Mouse (Mus musculus) cortical plate, adult 2 months (tissue): ENCODE data around the gene Evi5. TPM values are rescaled to one million over a fixed set of nuclear protein-coding genes. Genes with fewer than 3 reads are reported as not detected.

Experiments
- H3K27ac ChIP-seq: fragments of 200-500 bp; 2 replicates; pipeline ENCODE4 v1.5.1; 2012; ENCODE audit warnings: low read length, control low read depth, inconsistent platforms; ENCODE audit not compliant: insufficient read depth
- H3K4me1 ChIP-seq: fragments of 200-500 bp; 2 replicates; pipeline ENCODE4 v1.6.1; 2011; ENCODE audit warnings: low read length; ENCODE audit not compliant: control insufficient read depth, insufficient read depth
- H3K4me3 ChIP-seq: fragments of 200-500 bp; 2 replicates; pipeline ENCODE4 v1.5.1; 2011; ENCODE audit warnings: mild to moderate bottlenecking, low read length, control low read depth; ENCODE audit not compliant: insufficient read depth
- CTCF ChIP-seq: fragments of 200-500 bp; IDR thresholded peaks from 2 replicates; pipeline ENCODE4 v1.5.1; 2011; ENCODE audit warnings: mild to moderate bottlenecking, control low read depth, low read length; ENCODE audit not compliant: insufficient read depth; ENCODE audit errors: extremely low read depth
- POLR2A ChIP-seq: fragments of 200-500 bp; IDR thresholded peaks from 2 replicates; pipeline ENCODE4 v1.6.1; 2011; ENCODE audit warnings: mild to moderate bottlenecking, low read length, control low read depth; ENCODE audit not compliant: insufficient read depth; ENCODE audit errors: extremely low read depth
- polyA plus RNA-seq: library from polyadenylated mRNA; depleted of rRNA; stranded (reverse); fragments of >200 nt; gene quantifications from 2 replicates; pipeline ENCODE4 v1.2.3, GENCODE M21; 2012

The Evi5 gene
- polyA plus RNA-seq, 1 experiment, result 56.9 TPM

DNA sequence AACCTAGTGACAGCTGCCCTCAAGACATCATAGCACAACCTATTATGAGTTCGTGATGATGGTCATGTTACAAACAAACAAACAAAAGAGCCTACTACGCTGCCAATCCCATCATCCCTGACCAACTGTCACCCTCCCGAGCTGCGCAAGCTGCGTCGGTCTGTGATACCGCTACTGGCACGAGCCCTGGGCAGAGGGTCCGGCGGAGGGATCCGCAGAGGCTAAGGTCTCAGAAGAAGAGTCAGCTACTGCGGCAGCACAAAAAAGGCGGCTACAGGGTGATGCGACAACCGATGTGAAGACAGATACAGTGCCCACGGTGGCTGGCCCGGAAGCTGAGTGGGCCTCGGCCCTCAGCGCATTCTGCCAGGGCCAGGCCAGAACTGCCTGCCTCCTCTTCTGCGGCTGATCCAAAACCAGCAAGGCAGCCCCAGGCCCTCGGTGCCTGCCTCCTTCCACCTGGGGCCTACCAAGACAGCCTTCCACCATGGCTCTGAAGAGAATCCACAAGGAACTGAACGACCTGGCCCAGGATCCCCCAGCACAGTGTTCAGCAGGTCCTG, 44.8 kb downstream of the Evi5 start, which contains the start of gene Ube2d2b:
Ube2d2b (plus strand) TSS at position 102 of the 563 bp plus-strand sequence.
- TF ChIP-seq CTCF, result no peak
- no peak for TF ChIP-seq POLR2A
- no peak within 1 kb of the TSS for H3K4me3 ChIP-seq
- no peaks in the 10 kb centered on the region for H3K4me1 ChIP-seq
- H3K27ac ChIP-seq, result no peak within 1 kb of the TSS

DNA sequence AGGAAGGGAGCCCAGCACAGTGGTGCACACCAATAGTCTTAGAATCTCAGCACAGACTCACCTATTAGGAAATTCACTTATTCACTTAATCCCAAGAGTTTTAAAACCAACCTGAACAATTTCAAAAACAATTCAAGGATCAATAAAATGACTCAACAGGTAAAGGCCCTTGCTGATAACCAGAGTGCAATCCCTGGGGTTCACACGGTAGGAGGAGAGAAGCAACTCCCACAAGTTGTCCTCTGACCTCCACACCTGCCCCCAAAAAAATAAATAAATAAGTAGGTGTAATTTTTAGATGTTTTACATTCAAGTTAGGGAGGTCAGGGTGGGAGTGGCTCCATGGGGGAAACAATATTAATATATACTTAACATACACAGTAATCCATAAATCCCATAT, 52.4 kb downstream of the Evi5 start:
- TF ChIP-seq CTCF, result no peak
- no peak for TF ChIP-seq POLR2A
- Histone ChIP-seq H3K27ac (no peak overlapping the region), H3K4me1 (no peaks in the 10 kb centered on the region), H3K4me3 (no peak overlapping the region)

DNA sequence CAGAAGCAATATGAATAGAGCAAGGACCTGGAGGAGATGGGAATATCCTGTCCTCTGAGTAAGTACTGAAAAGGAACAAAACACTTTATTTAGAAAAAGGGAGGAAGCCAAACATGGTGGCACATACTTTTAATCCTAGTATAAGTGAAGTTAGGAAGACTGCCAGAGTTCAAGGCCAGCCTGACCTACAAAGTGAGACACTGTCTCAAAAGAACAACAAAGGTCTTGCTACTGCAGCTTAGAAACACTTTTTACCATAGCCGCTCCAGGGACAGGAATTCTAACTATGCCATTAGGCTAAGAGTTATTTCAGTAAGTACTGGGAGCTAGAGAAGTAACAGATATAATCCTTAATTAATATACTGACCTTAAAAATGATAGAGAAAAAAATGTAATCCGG, 60.3 kb downstream of the Evi5 start:
- Histone ChIP-seq H3K27ac (no peak overlapping the region), H3K4me3 (no peak overlapping the region), H3K4me1 (no peaks in the 10 kb centered on the region)
- no peak for TF ChIP-seq POLR2A
- no peak for TF ChIP-seq CTCF

DNA sequence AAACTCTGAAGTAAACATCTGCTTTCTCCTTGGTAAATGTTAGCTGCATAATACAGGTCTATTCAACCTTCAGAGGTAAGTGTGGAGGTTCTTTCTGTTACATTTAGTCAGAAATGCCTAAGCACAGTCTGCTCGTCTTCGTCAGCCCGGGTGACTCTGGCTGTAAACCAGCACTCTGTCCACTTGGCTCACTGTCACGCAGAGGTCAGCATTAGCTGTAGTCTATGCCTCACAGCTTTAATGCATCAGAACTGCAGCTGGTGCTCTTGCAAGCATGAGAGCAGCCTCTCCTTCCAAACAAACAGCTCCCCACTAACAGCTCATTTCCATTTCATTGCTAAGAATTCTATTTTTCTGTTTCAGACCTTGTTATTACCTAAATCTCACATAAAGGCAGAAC, 67.4 kb downstream of the Evi5 start:
- TF ChIP-seq POLR2A, result no peak
- no peak for TF ChIP-seq CTCF
- H3K27ac ChIP-seq, result no peak overlapping the region

DNA sequence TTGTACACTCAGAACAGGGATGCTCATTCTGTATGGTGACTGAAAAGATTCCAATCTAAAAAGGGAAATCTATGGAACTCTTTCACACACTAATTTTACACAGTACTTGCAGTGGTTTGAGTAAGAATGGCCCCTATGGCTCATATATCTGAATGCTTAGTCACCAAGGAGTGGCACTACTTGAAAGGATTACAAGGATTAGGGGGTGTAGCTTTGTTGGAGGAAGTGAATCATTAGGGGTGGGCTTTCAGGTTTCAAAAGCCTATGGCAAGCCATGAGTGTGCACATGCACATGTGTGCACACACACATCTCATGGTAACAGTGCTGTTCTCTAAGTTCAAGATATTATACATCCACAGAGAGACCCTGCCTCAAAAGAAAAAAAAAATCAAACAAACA, 72.3 kb downstream of the Evi5 start:
- TF ChIP-seq CTCF (no peak), POLR2A (no peak)
- no peak overlapping the region for H3K27ac ChIP-seq
- no peak overlapping the region for H3K4me3 ChIP-seq
- peaks cover 2% of the 10 kb centered on the region; the same call in 1 of the 2 replicates for H3K4me1 ChIP-seq

More for the DNA sequence above, 67.4 kb downstream of the Evi5 start:
- no peaks in the 10 kb centered on the region for H3K4me1 ChIP-seq
- no peak overlapping the region for H3K4me3 ChIP-seq

DNA sequence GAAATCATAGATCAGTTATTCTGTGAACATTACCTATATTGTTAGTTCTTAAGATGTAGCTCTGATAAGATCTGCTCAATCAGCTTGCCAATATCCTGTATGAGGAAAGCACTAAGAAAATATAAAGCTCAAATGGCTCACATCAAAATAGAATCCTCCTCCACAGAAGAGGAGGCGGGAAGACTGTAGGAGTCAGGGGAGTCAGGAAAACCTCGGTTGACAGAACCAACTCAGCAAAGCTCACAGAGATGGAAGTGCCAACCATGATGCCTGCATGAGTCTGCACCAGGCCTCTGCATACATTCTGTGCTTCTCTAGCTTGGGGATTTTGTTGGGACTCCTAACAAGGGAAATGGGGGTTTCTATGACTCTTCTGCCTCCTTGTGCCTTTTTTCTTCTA, 73.7 kb downstream of the Evi5 start:
- Histone ChIP-seq H3K4me3 (no peak overlapping the region), H3K4me1 (peaks cover 2% of the 10 kb centered on the region; the same call in 1 of the 2 replicates), H3K27ac (peak overlapping the region; percentile 53; the same call in 1 of the 2 replicates)
- no peak for TF ChIP-seq POLR2A
- no peak for TF ChIP-seq CTCF

DNA sequence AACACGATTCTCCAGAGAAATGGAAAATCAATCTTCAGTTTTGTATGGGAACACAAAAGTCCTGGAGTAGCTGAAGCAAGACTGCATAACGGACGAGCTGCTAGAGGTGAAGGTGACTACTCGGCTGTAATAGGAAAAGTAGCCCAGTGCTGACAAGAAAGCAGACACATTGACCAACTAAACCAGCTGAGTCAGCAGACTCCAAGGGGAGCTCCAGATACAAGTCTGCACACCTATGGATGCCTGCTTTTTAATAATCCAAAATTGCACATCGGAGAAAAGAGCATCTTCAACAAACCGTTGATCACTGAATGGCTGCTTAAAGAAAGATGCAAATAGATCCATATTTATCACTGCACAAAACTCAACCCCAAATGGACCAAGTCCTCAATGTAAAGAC, 76.6 kb downstream of the Evi5 start:
- Histone ChIP-seq H3K4me1 (peaks cover 2% of the 10 kb centered on the region; the same call in 1 of the 2 replicates), H3K4me3 (no peak overlapping the region), H3K27ac (no peak overlapping the region)
- TF ChIP-seq POLR2A (no peak), CTCF (no peak)

DNA sequence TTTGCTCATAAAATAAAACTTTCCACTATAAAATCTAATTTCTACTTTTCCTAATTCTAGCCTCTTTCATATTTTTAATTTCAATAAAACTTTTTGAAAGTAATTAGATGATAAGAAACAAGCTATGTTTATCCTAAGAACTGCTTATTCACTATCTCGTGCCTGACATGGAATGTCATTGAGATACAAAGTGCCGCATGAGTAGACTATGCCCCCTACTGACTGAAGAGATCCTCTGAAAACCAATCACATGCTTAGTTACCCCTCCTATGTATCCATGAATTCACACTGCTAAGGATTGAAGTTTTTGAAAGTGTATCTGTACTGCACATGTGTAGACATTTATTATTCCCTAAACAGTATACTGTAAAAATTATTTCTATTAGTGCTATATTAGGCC, 81.0 kb downstream of the Evi5 start:
- TF ChIP-seq POLR2A (no peak), CTCF (no peak)
- H3K4me3 ChIP-seq, result no peak overlapping the region
- H3K4me1 ChIP-seq, result no peaks in the 10 kb centered on the region
- H3K27ac ChIP-seq, result no peak overlapping the region

DNA sequence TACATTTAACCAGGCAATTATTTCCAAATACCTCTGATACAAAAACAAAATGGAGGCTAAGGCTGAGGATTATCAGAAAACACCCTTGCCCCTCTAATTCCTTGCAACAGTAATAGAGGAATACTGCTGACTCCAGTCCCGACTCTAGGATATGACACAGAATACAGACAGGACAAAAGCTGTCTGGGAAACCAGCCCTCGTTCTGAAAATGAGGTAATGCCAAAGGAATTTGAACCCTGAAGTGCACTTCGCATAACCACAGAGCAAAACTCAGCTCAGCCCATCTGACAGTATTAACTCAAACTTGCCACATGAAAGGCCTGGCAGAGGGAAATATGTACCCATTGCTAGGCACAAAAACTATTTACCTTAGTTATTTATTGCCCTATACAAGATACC, 81.6 kb downstream of the Evi5 start:
- no peaks in the 10 kb centered on the region for H3K4me1 ChIP-seq
- no peak overlapping the region for H3K4me3 ChIP-seq
- H3K27ac ChIP-seq, result no peak overlapping the region
- TF ChIP-seq CTCF, result no peak
- TF ChIP-seq POLR2A, result no peak

DNA sequence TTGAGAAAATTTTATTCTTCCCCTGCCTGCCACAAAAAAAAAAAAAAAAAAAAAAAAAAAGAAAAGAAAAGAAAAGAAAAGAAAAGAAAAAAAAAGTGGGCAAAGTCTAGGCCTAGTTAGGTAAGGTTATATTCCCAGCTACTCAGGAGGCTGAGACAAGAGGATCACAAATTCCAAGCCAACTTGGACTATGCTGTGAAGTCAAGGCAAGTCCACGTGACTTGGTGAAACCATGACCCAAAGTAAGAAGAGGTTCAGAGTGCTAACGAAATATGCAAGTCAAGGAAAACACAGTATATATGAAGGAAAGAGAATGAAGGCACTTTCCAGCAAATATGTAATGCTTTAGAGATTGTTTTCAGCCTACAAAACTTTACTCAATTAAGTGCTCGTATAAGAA, 82.4 kb downstream of the Evi5 start:
- Histone ChIP-seq H3K27ac (no peak overlapping the region), H3K4me3 (no peak overlapping the region), H3K4me1 (no peaks in the 10 kb centered on the region)
- no peak for TF ChIP-seq POLR2A
- TF ChIP-seq CTCF, result no peak
